In genomic region chr2:32990167-32990832, GRCm38 (mm10) we compare ENCODE assay signal across 11 mouse cellular contexts. TPM values are rescaled to one million over a fixed set of nuclear protein-coding genes. Genes with fewer than 3 reads are reported as not detected.
DNase-seq lines count a peak whose midpoint lies in the region; ATAC-seq and TF ChIP-seq lines count a peak whose summit lies in the region.
"Had no signal": no experiment of that assay in that cellular context is flagged by ENCODE, and none has a peak within 500 bp of the region (broad histone marks: within the 10 kb centered on the region; RNA-seq: fewer than 3 reads in every experiment).

No protein-coding gene starts in this region.

- WGBS in hindbrain, embryonic 11.5 days, result 50% methylated on average over 13 of the region's 13 CpGs
- 51% methylated on average over 13 of the region's 13 CpGs for WGBS in hindbrain, embryonic 12.5 days
- 75% methylated on average over 13 of the region's 13 CpGs for WGBS in bone marrow, adult 2 months

- no peaks in the 10 kb centered on the region for H3K36me3 ChIP-seq in hindbrain, embryonic 11.5 days (ENCODE audit: control insufficient read depth, insufficient read depth, low read length)
- no peaks in the 10 kb centered on the region for H3K36me3 ChIP-seq in hindbrain, embryonic 12.5 days
- H3K36me3 ChIP-seq: embryonic facial prominence, embryonic 13.5 days had no signal

- no peak overlapping the region for H3K4me3 ChIP-seq in hindbrain, embryonic 11.5 days (ENCODE audit: low read depth, low read length)
- no peak overlapping the region for H3K4me3 ChIP-seq in hindbrain, embryonic 12.5 days
- H3K4me3 ChIP-seq in bone marrow, adult 2 months (replicated peaks; ENCODE audit: control insufficient read depth, low read depth, low read length), result no peak overlapping the region
- H3K4me3 ChIP-seq: embryonic facial prominence, embryonic 13.5 days had no signal

- no peaks in the 10 kb centered on the region for H3K27me3 ChIP-seq in hindbrain, embryonic 11.5 days (ENCODE audit: control insufficient read depth, insufficient read depth, low read length)
- H3K27me3 ChIP-seq in hindbrain, embryonic 12.5 days, result no peaks in the 10 kb centered on the region
- H3K27me3 ChIP-seq: embryonic facial prominence, embryonic 13.5 days had no signal

- peak; percentile 30 for TF ChIP-seq CTCF in bone marrow, adult 2 months (IDR thresholded peaks at IDR 0.05; ENCODE audit: control insufficient read depth, insufficient read depth, low read length)

- H3K4me1 ChIP-seq in hindbrain, embryonic 11.5 days (replicated peaks; ENCODE audit: control insufficient read depth, insufficient read depth, low read length), result no peaks in the 10 kb centered on the region
- H3K4me1 ChIP-seq in hindbrain, embryonic 12.5 days, result no peaks in the 10 kb centered on the region
- H3K4me1 ChIP-seq in bone marrow, adult 2 months (ENCODE audit: control insufficient read depth, insufficient read depth, low read length), result no peaks in the 10 kb centered on the region
- H3K4me1 ChIP-seq: embryonic facial prominence, embryonic 13.5 days had no signal

- peak; percentile 35 for DNase-seq in hindbrain, embryonic 11.5 days (ENCODE audit: low spot score)
- DNase-seq in thymus, postnatal 4 days, result peak; percentile 43
- no peak for DNase-seq in thymus, postnatal 25 days
- no peak for DNase-seq in heart, postnatal 14 days
- DNase-seq: gastrocnemius, postnatal 14 days; layer of hippocampus, postnatal 36 days; lung, adult 18-20 months had no signal

- H3K27ac ChIP-seq in hindbrain, embryonic 11.5 days (ENCODE audit: low read depth, low read length), result no peak overlapping the region
- H3K27ac ChIP-seq in hindbrain, embryonic 12.5 days, result no peak overlapping the region
- H3K27ac ChIP-seq in bone marrow, adult 2 months (ENCODE audit: control insufficient read depth, insufficient read depth, low read depth, low read length, poor library complexity), result no peak overlapping the region
- H3K27ac ChIP-seq: embryonic facial prominence, embryonic 13.5 days had no signal

- TF ChIP-seq POLR2A in bone marrow, adult 2 months (IDR thresholded peaks at IDR 0.05; ENCODE audit: borderline replicate concordance, control insufficient read depth, low read depth, low read length), result no peak

- no peak for ATAC-seq in hindbrain, embryonic 11.5 days (ENCODE audit: low FRiP score)
- no peak for ATAC-seq in hindbrain, embryonic 12.5 days (ENCODE audit: low FRiP score)
- ATAC-seq in frontal cortex, adult (ENCODE audit: low TSS enrichment), result no peak

- H3K4me2 ChIP-seq in hindbrain, embryonic 11.5 days (replicated peaks; ENCODE audit: low read depth, low read length), result no peak overlapping the region
- no peak overlapping the region for H3K4me2 ChIP-seq in hindbrain, embryonic 12.5 days (replicated peaks)
- H3K4me2 ChIP-seq: embryonic facial prominence, embryonic 13.5 days had no signal

- no peak overlapping the region for H3K9ac ChIP-seq in hindbrain, embryonic 11.5 days (ENCODE audit: low read depth, low read length)
- H3K9ac ChIP-seq in hindbrain, embryonic 12.5 days, result no peak overlapping the region
- H3K9ac ChIP-seq: embryonic facial prominence, embryonic 13.5 days had no signal

- intact Hi-C loops in heart, postnatal 14 days (cut with DNase I), result no loop called here

- H3K9me3 ChIP-seq in hindbrain, embryonic 11.5 days (ENCODE audit: control insufficient read depth, low read length), result no peaks in the 10 kb centered on the region
- no peaks in the 10 kb centered on the region for H3K9me3 ChIP-seq in hindbrain, embryonic 12.5 days (replicated peaks)
- H3K9me3 ChIP-seq: embryonic facial prominence, embryonic 13.5 days had no signal

RNA-seq across cellular contexts. Expression of gene Slc2a8, which starts 8.4 kb away (rescaled TPM):
- polyA plus RNA-seq in hindbrain, embryonic 11.5 days (2014; fragmentation: Nextera tagmentation; extraction: Ambion mirVana), result 9.3 and 10.5 TPM in 2 replicates
- polyA plus RNA-seq in hindbrain, embryonic 12.5 days (2016; fragmentation: Nextera tagmentation; extraction: Ambion mirVana), result 22.4 and 23.9 TPM in 2 replicates
- polyA plus RNA-seq in bone marrow, adult 2 months (2011; ENCODE audit: insufficient read depth, insufficient read length, low replicate concordance, missing spikeins), result 6.4 and 6.7 TPM in 2 replicates
- 10 to 100 TPM; 12.9 to 16.3 TPM for total RNA-seq in heart, postnatal 14 days (2021)

RNA-seq across cellular contexts. Expression of gene Lrsam1, which starts 28.9 kb away (rescaled TPM):
- 8.0 and 8.7 TPM in 2 replicates for polyA plus RNA-seq in hindbrain, embryonic 11.5 days (2014; fragmentation: Nextera tagmentation; extraction: Ambion mirVana)
- 19.0 and 22.0 TPM in 2 replicates for polyA plus RNA-seq in hindbrain, embryonic 12.5 days (2016; fragmentation: Nextera tagmentation; extraction: Ambion mirVana)
- polyA plus RNA-seq in bone marrow, adult 2 months (2011; ENCODE audit: insufficient read depth, insufficient read length, low replicate concordance, missing spikeins), result 2.3 and 4.1 TPM in 2 replicates
- 10 to 100 TPM; 12.0 to 13.4 TPM for total RNA-seq in heart, postnatal 14 days (2021)

RNA-seq across cellular contexts. Expression of gene Rpl12, which starts 28.9 kb away (rescaled TPM):
- 129 and 134 TPM in 2 replicates for polyA plus RNA-seq in hindbrain, embryonic 11.5 days (2014; fragmentation: Nextera tagmentation; extraction: Ambion mirVana)
- 101 and 114 TPM in 2 replicates for polyA plus RNA-seq in hindbrain, embryonic 12.5 days (2016; fragmentation: Nextera tagmentation; extraction: Ambion mirVana)
- polyA plus RNA-seq in bone marrow, adult 2 months (2011; ENCODE audit: insufficient read depth, insufficient read length, low replicate concordance, missing spikeins), result 32.7 and 113 TPM in 2 replicates
- total RNA-seq in heart, postnatal 14 days (2021), result 10 to 100 TPM; 66.3 to 75.0 TPM

Comparison
In these comparisons a context has a peak if more than half of its experiments do, and no peak if none do; other contexts are left out.
1. DNase-seq: peak in hindbrain, embryonic 11.5 days (single experiment) and thymus, postnatal 4 days (single experiment); none in thymus, postnatal 25 days (single experiment) and heart, postnatal 14 days (0 of 2).